Mouse (Mus musculus) adrenal gland, postnatal 14 days (tissue): ENCODE measurements around the gene Tbc1d24. TPM values are rescaled to one million over a fixed set of nuclear protein-coding genes. Genes with fewer than 3 reads are reported as not detected.

Experiments
- DNase-seq: peaks from one replicate; pipeline ENCODE4 v3.0.0; 2021; ENCODE audit warnings: mixed read lengths
- total RNA-seq: library from RNA; stranded (reverse); gene quantifications from 2 replicates; pipeline ENCODE4 v1.2.3, GENCODE M21; 2021

Gene Tbc1d24
- total RNA-seq, 1 experiment from 2014 or later, result 11.0 TPM

DNA sequence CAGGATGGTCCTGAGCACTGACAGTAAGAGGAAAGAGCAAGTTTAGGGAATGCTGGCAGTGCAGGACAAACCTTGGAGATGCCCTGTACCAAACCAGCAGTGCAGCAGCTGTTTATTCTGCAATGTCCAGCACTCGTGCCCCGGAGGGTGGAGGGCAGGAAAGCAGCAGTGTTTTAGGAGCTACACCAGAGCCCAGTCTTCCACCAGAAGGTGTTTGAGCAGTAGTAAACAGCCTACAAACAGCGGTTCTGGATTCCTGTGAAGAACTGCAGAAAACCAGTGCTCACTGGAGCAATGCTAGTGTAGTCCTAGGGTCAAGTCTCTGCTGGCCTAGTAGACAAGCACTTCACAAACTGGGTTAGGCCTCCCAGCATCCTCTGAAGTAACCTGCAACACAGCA lies 31.1 kb downstream of the Tbc1d24 start:
- no peak for DNase-seq

GRCm38 (mm10) chr17:24173423-24173822 lies 31.9 kb downstream of the Tbc1d24 start:
- peak; percentile 82 for DNase-seq

- DNase-seq, result no peak
Measured at GRCm38 (mm10) chr17:24171738-24172137, 33.6 kb downstream of the Tbc1d24 start.

GRCm38 (mm10) chr17:24170729-24171128 lies 34.6 kb downstream of the Tbc1d24 start:
- no peak for DNase-seq

DNA sequence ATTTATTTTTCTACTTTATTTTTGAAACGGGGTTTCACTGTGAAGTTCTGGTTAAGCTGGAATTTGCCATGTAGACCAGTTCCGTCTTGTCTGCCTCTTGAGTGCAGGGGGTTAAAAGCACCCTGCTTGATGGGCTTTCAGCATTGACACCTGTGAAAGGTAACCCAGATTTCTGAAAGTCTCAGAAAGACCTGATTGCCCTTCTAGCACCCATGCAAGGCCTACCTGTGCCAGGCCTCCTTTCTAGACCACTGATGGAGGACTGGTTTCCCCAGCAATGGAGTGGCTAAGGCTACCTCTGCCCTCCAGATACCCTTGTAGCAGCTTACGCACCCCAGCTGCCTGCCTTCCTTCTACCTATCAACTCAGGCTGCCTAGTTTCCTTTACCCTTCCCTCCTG lies 35.2 kb downstream of the Tbc1d24 start:
- no peak for DNase-seq

GRCm38 (mm10) chr17:24169317-24170065 lies 35.9 kb downstream of the Tbc1d24 start, which contains the start of gene Atp6v0c:
Atp6v0c (minus strand) TSS chr17:24169702.
- DNase-seq, result peak; percentile 96

GRCm38 (mm10) chr17:24168590-24169277 lies 36.6 kb downstream of the Tbc1d24 start:
- peak; percentile 75 for DNase-seq

DNA sequence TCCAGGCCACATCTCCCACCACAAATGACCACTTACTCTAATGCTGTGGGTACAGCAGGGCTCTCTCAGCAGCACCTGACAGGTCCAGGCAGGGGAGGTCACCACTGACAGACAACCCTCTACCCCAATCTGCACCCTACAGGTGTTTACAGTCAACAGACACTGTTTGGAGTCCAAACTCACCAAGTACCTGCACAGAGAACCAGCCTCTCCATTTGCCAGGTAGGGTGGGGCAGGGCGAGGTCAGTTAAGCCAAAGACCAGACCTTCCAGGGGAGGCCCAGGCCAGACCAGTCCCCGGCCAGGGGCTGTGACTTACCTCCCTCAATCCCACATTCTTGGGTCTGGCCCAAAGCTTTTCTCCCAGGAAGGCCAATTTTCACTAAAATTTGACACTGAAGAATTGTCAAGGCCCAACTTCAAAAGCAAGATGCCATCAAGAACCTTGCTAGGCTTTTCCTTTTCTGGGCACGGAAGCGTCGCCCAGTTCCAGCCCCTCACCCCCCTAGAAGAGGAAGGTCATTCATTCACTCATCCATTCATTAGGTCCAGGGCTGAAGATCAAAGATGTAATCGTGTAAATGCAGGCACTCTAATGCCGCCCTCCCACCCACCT lies 37.4 kb downstream of the Tbc1d24 start:
- peak; percentile 58 for DNase-seq

- DNase-seq, result no peak
Measured at GRCm38 (mm10) chr17:24167120-24167519, 38.2 kb downstream of the Tbc1d24 start.

DNA sequence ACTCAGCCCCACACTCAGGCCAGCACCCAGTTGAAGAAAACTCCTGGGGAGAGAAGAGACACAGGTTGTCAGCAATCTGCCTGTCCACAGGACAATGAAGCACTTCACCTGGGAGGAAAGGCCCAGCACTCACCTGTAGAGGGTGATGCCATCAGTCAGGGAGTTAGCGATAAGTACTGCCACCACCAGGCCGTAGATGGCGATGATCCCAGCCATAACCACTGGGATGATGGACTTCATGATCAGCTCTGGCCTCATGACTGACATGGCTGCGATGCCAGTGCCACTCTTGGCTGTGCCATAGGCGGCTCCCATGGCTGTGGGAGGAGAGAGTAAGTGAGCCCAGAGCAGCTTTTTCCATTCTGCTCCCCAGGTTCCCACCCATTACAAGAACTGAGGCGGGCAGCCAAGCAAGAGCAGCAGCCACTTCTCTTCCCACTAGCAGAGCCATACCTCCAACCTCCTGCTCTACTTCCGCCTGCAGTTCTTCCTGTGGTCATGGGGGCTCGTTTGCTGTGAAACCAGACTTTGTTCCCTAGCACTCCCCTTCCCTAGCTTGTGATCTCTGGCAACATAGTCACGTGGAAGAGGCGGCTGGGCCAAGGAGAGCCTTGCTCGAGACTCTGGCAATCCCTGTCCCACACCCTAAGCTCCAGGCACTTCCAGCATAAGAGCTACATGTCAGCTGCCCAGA lies 40.6 kb downstream of the Tbc1d24 start:
- DNase-seq, result no peak

GRCm38 (mm10) chr17:24163176-24163962 lies 42.0 kb downstream of the Tbc1d24 start, which contains the start of gene Amdhd2:
Amdhd2 (minus strand) TSS chr17:24163766.
- peak; percentile 98 for DNase-seq

- peak; percentile 55 for DNase-seq
Measured at GRCm38 (mm10) chr17:24162584-24163175, 42.7 kb downstream of the Tbc1d24 start.

- DNase-seq, result no peak
Measured at GRCm38 (mm10) chr17:24161466-24161865, 43.9 kb downstream of the Tbc1d24 start.

GRCm38 (mm10) chr17:24157526-24157925 lies 47.8 kb downstream of the Tbc1d24 start:
- DNase-seq, result no peak

- DNase-seq, result no peak
Measured at GRCm38 (mm10) chr17:24157121-24157520, 48.2 kb downstream of the Tbc1d24 start.

DNA sequence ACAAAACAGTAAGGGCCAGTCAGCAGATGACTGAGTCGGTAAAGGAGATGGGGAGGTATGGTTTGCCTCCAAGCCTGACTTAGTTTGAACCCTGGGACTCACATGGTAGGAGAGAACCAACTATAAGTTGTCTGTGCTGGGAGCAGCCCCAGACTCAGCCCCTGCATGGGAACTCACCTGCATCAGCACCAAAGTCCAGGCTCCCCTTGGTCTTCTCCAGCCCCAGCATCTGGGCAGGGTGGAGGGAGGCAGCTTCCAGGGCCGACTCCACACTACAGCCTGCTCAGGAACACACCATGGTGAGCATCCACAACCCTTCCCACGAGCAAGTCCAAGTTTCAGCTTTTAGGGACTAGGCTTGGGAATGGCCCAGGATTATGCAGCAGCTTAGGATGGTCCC lies 49.0 kb downstream of the Tbc1d24 start:
- no peak for DNase-seq

DNA sequence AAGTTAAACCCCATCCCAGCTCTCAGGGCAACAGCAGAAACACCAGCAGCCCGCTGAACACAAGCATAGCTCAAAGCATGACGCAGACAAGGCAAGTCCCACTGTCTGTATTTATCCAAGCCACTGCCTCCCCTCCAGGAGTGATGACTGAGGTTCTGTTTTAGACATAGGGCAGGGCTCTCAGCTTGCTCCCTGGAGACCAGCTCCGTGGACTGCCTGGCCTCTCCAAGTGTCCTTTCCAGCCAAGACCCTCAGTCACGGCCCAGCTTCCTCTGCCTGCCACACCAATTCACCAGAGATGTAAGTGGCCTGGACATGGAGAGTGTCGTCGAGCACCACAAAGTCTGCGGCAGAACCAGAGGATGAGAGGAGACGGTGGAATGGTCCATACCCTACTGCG lies 49.6 kb downstream of the Tbc1d24 start:
- DNase-seq, result no peak

DNA sequence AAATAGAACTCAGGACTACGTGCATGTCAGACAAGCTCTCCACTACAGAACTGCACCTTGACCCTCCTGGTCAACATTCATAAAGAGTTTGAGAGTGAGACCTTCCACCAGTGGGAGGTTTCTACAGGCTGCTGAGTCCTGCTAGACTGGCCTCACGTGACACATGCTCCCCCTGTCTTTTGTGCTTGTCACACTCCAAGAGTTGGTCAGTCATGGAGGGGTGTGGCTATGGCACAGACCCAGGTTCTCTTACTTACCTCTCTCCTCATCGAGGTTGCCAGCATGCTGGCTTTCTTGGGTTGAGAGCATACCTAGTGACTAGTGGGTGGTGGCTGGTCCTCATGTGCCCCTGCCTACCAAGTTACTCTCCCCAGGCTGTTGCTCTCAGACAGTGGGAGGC lies 50.9 kb downstream of the Tbc1d24 start:
- no peak for DNase-seq

- peak; percentile 90 for DNase-seq
Measured at GRCm38 (mm10) chr17:24151890-24152563, 53.3 kb downstream of the Tbc1d24 start.

- DNase-seq, result no peak
Measured at GRCm38 (mm10) chr17:24151382-24151781, 54.0 kb downstream of the Tbc1d24 start.

GRCm38 (mm10) chr17:24150824-24151223 lies 54.5 kb downstream of the Tbc1d24 start, which contains the start of gene Pdpk1:
Pdpk1 (minus strand) TSS chr17:24150924.
- no peak for DNase-seq
